Mouse (Mus musculus): ENCODE measurements at regions not wholly inside any gene's neighbourhood (a gene's known extent, or its start where the extent isn't known, plus 50 kb on each side); places are given as distances from the start of the nearest gene placed in this dataset.

DNA sequence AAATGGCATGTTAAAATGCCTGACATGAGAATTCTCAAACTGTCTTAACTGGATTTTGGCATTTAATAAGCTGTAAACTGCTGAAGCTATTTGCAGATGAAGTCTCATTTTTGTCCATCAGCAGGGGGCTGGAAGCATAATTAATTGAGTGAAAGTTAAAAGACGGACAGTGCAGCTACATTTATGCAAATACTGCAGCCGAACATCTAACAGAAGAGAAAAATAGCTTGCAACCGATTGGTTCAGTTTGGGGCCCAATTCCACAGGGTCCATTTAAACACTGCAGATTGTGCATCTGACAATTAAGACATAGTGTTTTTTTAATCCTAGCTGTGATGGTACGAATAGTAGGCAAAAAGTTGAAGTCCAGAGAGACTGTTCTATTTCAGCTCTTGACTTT lies 774.2 kb upstream of the Klhl1 start:
- Histone ChIP-seq H3K4me3 (ENCODE audit: insufficient read depth in 1 of 2, low read depth in 1 of 2, low read length in 2 of 2, poor library complexity in 1 of 2, severe bottlenecking in 1 of 2) (no peak overlapping the region), H3K4me1 (ENCODE audit: control insufficient read depth in 2 of 2, insufficient read depth in 2 of 2, low read length in 2 of 2, poor library complexity in 1 of 2) (no peaks in the 10 kb centered on the region), H3K9me3 (ENCODE audit: control insufficient read depth, insufficient read depth, low read depth, low read length) (no peaks in the 10 kb centered on the region), H3K9ac (ENCODE audit: insufficient read depth, low read depth, low read length, poor library complexity, severe bottlenecking) (no peak overlapping the region), H3K36me3 (ENCODE audit: control insufficient read depth, insufficient read depth, low read length, poor library complexity, severe bottlenecking) (no peaks in the 10 kb centered on the region), H3K27ac (ENCODE audit: insufficient read depth, low read depth, low read length, poor library complexity, severe bottlenecking) (no peak overlapping the region)
- TF ChIP-seq CHD2 (IDR thresholded peaks at IDR 0.05; ENCODE audit: low read depth, low read length) = no peak
- no peak for TF ChIP-seq MAFK (IDR thresholded peaks at IDR 0.05; ENCODE audit: insufficient read depth, low read depth, low read length)
- TF ChIP-seq HCFC1 (IDR thresholded peaks at IDR 0.05; ENCODE audit: borderline replicate concordance, insufficient read depth, low read length) = no peak
- no peak for TF ChIP-seq ZC3H11A (IDR thresholded peaks at IDR 0.05; ENCODE audit: borderline replicate concordance, low read depth, low read length)
- no peak for TF ChIP-seq ZNF384 (IDR thresholded peaks at IDR 0.05; ENCODE audit: low read depth, low read length)
- DNase-seq (ENCODE audit: low read depth, low spot score) = no peak
- in situ Hi-C loops (cut with MboI; ENCODE audit: low sequenced_read_pairs in 2 of 2, unreplicated experiment in 2 of 2) = no loop called here

DNA sequence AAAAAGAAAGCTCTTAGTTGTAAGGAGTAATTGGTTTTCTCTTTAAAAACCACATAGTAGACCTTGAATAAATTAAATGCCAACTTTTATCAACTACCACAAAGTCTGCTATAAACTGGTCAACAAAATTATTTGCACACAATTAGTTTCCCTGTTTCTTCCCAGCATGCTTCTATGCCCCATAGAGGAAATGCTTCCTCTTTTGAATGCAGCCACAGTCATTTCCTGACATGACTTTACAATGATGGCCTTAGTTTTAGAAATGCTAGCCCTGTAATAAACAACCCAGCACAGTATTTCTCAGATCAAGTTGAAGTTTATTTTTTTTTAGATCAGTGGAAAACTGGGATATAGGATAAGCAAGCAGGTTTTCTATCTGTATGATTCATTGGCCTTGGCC lies 768.5 kb upstream of the Klhl1 start:
- H3K27ac ChIP-seq (ENCODE audit: insufficient read depth, low read depth, low read length, poor library complexity, severe bottlenecking) = no peak overlapping the region
- no peak overlapping the region for H3K4me3 ChIP-seq (ENCODE audit: insufficient read depth in 1 of 2, low read depth in 1 of 2, low read length in 2 of 2, poor library complexity in 1 of 2, severe bottlenecking in 1 of 2)
- DNase-seq (ENCODE audit: low read depth, low spot score) = no peak
- no peak overlapping the region for H3K9ac ChIP-seq (ENCODE audit: insufficient read depth, low read depth, low read length, poor library complexity, severe bottlenecking)
- H3K9me3 ChIP-seq (ENCODE audit: control insufficient read depth, insufficient read depth, low read depth, low read length) = no peaks in the 10 kb centered on the region
- H3K4me1 ChIP-seq (ENCODE audit: control insufficient read depth in 2 of 2, insufficient read depth in 2 of 2, low read length in 2 of 2, poor library complexity in 1 of 2) = no peaks in the 10 kb centered on the region
- TF ChIP-seq ZNF384 (IDR thresholded peaks at IDR 0.05; ENCODE audit: low read depth, low read length) = no peak
- TF ChIP-seq MAFK (IDR thresholded peaks at IDR 0.05; ENCODE audit: insufficient read depth, low read depth, low read length) = no peak
- TF ChIP-seq CHD2 (IDR thresholded peaks at IDR 0.05; ENCODE audit: low read depth, low read length) = no peak
- TF ChIP-seq HCFC1 (IDR thresholded peaks at IDR 0.05; ENCODE audit: borderline replicate concordance, insufficient read depth, low read length) = no peak
- TF ChIP-seq ZC3H11A (IDR thresholded peaks at IDR 0.05; ENCODE audit: borderline replicate concordance, low read depth, low read length) = no peak
- no peaks in the 10 kb centered on the region for H3K36me3 ChIP-seq (ENCODE audit: control insufficient read depth, insufficient read depth, low read length, poor library complexity, severe bottlenecking)
- in situ Hi-C loops (cut with MboI; ENCODE audit: low sequenced_read_pairs in 2 of 2, unreplicated experiment in 2 of 2) = no loop called here

DNA sequence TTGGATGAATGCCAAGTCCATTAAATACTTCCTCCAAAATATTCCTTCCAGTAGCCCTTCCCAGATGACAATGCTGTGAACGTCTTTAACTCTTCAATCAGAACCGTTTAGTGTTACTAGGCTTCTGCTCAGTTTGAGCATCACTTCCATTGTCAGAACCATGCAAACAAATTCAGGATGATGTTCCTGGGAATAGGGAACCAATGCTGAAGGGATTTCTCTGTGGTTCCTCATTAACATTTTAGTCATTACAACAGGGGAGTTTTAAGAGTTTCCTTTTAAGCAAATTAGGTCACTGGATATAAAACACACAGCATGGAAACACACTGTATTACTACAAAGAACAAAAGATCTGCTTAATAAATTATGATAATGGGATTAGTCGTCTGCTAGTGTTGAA lies 739.6 kb upstream of the Klhl1 start:
- in situ Hi-C loops (cut with MboI; ENCODE audit: low sequenced_read_pairs in 2 of 2, unreplicated experiment in 2 of 2) = no loop called here
- Histone ChIP-seq H3K9me3 (ENCODE audit: control insufficient read depth, insufficient read depth, low read depth, low read length) (no peaks in the 10 kb centered on the region), H3K27ac (ENCODE audit: insufficient read depth, low read depth, low read length, poor library complexity, severe bottlenecking) (no peak overlapping the region), H3K36me3 (ENCODE audit: control insufficient read depth, insufficient read depth, low read length, poor library complexity, severe bottlenecking) (no peaks in the 10 kb centered on the region), H3K9ac (ENCODE audit: insufficient read depth, low read depth, low read length, poor library complexity, severe bottlenecking) (no peak overlapping the region), H3K4me1 (ENCODE audit: control insufficient read depth in 2 of 2, insufficient read depth in 2 of 2, low read length in 2 of 2, poor library complexity in 1 of 2) (no peaks in the 10 kb centered on the region), H3K4me3 (ENCODE audit: insufficient read depth in 1 of 2, low read depth in 1 of 2, low read length in 2 of 2, poor library complexity in 1 of 2, severe bottlenecking in 1 of 2) (no peak overlapping the region)
- no peak for DNase-seq (ENCODE audit: low read depth, low spot score)
- TF ChIP-seq MAFK (IDR thresholded peaks at IDR 0.05; ENCODE audit: insufficient read depth, low read depth, low read length) (no peak), HCFC1 (IDR thresholded peaks at IDR 0.05; ENCODE audit: borderline replicate concordance, insufficient read depth, low read length) (no peak), ZC3H11A (IDR thresholded peaks at IDR 0.05; ENCODE audit: borderline replicate concordance, low read depth, low read length) (no peak), CHD2 (IDR thresholded peaks at IDR 0.05; ENCODE audit: low read depth, low read length) (no peak), ZNF384 (IDR thresholded peaks at IDR 0.05; ENCODE audit: low read depth, low read length) (no peak)
